Mouse (Mus musculus): Measurements from ENCODE around the gene Sdad1.
A peak's percentile ranks its signal among the peaks of the same experiment; 100 is the strongest.

- TF ChIP-seq CTCF (conservative IDR thresholded peaks at IDR 0.05; ENCODE audit: low read length) (peak; percentile 54), POU5F1 (IDR thresholded peaks at IDR 0.05; ENCODE audit: borderline replicate concordance, low read length) (no peak), NANOG (IDR thresholded peaks at IDR 0.05; ENCODE audit: borderline replicate concordance, low read length) (no peak)
These were observed at the start of gene Sdad1 for GRCm38 (mm10) chr5:92309681-92310511.

All from E14TG2a.4 (cell line).